Mouse (Mus musculus): ENCODE results near the gene Apom.
A peak's percentile ranks its signal among the peaks of the same experiment; 100 is the strongest.

Apom gene

DNA sequence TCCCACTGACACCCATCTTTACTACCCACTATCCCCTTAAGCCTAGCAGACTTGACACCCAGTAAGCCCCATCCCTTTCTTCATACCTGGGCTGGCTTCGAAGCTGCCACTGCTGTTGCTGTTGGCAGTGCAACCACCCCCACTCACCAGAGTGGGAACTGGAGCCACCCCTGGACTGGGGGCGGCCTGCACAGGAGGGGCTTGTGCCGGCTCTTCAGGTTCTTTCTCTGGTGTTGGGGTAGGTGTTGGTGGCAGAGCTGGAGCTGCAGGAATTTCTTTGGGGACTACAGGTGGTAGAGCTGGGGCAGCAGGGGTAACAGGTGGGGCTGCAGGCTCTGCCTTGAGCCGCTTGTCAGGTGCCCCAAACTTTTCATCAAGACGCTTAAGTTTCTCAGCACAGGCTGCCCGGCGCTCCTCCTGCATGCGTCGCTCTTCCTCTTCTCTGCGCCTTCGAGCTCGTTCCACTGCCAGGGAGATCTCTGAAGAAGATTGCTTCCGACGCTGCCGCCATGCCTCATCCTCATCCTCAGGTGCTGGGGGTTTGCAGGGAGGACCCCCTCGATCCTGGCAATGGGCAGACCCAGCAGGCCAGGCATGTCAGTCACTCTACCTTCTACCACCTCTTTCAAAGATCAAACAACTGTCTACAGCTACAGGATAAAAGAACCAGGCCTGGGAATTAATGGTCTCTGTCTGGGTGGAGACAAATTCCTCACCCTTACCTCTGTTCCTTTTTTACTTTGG lies 27.2 kb upstream of the Apom start:
- no peak for DNase-seq (ENCODE audit: low spot score in 2 of 2)

DNA sequence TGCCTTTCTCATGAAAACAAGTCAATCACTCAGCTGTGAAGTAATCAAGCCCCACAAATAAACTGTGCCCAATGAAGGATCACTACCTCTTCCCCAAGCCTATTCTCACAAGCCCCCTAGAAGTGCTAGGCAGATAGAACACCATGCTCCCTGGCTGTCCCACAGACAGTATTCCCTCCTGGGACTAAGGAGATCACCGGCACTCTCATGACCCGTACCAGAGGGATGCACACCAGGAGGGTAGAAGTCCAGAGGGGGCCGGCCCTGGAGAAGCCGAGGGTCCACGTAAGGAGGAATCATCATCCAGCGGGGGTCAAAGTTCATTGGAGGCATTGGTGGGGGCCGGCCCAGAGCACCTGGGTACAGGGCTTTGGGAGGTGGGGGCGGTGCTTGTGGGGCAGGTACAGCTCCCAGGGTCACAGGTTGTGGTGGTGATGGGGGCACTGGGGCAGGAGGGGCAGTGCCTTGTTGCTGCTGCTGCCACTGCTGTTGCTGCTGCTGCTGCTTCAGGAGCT lies 25.9 kb upstream of the Apom start:
- no peak for DNase-seq (ENCODE audit: low spot score in 2 of 2)

DNA sequence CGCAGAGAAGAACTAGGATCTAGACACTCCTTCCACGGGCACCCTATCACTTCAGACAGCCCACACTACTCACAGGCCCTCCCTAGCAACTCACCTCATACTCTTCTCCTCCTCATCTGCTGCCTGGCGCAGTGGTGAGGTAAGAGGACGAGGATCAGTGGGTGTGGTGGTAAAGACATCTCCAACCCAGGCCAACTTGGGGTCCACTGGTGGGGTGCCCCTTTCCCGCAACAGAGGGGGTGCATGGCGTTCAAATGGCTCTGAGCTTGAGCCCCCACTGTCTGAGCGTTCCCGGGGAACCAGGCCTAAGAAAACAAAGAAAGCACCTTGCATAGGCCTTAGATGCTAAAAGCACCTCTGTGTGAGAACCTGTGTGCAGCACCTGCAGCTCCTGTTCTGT lies 25.4 kb upstream of the Apom start:
- DNase-seq (ENCODE audit: low spot score in 2 of 2) = no peak

DNA sequence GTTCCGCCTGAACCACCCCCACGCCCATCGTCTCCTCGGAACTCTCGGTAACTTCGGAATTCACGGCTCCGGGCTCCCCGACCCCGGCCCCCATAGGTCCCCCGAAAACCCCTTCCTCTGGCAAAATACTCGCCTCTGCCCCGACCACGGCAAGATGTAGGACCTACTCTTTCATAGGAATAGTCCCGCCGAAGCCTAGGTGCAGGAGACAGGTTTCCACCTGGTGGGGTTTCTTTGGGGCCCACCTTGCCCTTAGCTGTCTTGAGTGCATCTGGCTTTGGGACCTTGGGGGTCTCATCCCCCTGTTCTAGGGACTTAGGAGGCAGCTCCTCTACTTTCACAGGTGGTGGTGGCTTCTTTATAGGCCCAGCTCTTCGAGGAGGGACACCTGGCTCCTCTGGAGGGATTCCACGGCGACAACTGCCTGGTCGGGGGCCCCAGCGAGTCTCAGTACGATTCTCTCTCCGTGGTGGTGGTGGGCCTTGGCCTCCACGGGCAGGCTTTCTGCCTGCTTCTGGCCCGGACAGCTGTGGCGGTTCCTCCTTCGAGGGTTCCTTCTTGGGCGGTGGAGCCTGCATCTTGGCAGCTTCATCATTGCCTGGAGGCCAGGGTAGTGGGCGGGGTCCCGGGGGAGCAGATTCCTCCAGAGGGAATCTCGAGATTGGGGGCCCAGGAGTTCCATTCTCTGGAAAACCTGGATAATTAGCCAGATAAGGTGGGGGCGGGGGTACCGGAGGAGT lies 24.8 kb upstream of the Apom start:
- DNase-seq (ENCODE audit: low spot score in 2 of 2) = no peak

DNA sequence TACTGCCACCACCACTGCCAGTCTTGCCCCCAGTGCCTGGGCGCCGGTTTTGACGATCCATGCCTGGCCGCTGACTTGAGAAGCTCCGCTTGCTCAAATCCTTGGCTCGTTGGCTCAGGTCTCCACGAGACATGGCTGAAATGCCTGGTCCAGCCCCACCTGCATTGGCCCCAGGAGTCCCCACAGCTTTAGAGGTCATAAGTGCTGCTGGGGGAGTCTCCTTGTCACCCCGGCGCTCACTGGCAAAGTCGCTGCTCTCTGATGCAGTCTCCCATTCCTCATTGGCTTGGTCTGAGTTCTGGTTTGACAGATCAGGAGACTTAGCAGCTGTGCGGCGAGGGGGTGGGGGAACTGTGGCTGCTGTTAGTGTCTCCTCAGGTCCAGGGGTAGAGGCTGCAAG lies 23.6 kb upstream of the Apom start:
- DNase-seq (ENCODE audit: low spot score in 2 of 2) = no peak

- no peak for DNase-seq (ENCODE audit: low spot score in 2 of 2)
Measured at GRCm38 (mm10) chr17:35154616-35155015, 22.8 kb upstream of the Apom start.

DNA sequence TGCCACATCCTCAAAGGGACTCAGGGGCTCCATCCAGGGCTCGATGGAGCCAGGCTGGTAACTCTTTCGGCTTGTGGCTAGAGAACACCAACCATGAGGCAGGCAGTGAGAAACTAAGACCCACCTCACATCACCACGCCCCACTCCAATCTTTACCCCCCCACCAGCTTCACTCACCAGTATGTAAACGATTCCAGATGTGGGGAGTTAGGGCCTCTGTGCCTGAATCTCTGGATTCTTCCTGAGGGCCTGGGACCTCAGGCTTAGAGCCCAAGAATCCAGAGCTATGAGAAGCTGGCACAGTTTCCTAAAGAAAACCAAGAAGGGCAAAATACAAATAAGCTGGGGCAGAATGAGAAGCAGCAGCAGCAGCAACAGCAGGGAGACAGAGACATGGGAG lies 22.1 kb upstream of the Apom start:
- no peak for DNase-seq (ENCODE audit: low spot score in 2 of 2)

DNA sequence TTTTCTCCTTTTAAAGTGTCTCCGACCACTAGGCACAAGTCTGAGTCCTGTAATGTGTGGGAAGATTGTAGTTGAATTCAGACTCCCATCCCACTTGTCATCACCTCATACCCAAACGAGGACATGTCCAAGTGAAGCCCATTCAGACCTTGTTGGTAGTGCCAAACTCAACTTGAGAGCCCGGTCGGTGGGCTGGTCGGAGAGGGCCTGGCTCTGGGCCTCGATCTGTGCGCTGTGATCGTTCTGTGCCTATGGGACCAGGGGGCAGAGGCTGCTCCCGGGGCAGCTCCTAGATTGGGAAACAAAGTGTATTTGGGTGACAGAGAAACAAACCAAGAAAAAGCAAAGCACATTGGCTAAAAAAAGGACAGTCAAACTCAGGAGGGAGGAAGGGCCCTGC lies 21.2 kb upstream of the Apom start:
- no peak for DNase-seq (ENCODE audit: low spot score in 2 of 2)

GRCm38 (mm10) chr17:35152121-35152520 lies 20.3 kb upstream of the Apom start:
- no peak for DNase-seq (ENCODE audit: low spot score in 2 of 2)

- no peak for DNase-seq (ENCODE audit: low spot score in 2 of 2)
Measured at GRCm38 (mm10) chr17:35147922-35148639, 16.2 kb upstream of the Apom start.

GRCm38 (mm10) chr17:35147348-35147747 lies 15.5 kb upstream of the Apom start:
- DNase-seq (ENCODE audit: low spot score in 2 of 2) = no peak

DNA sequence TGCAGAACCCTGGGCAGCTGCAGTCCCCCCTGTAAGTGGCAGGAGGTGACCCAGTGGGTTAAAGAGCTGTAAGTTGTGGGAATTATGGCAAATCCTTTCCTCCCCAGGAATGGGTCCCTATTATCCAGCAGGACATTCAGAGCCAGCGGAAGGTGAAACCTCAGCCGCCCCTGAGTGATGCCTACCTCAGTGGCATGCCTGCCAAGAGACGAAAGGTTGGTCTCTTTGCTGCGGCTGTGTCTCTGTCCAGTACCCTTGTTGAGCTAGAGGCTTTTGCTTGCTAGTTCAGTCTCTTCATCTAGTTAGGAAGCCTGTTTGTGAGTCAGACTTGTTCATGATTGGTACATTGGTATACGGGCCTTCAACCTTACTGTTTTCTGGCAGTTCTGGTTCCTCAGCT lies 14.3 kb upstream of the Apom start:
- DNase-seq (ENCODE audit: low spot score in 2 of 2) = no peak

GRCm38 (mm10) chr17:35141971-35142370 lies 10.1 kb upstream of the Apom start:
- DNase-seq (ENCODE audit: low spot score in 2 of 2) = no peak

DNA sequence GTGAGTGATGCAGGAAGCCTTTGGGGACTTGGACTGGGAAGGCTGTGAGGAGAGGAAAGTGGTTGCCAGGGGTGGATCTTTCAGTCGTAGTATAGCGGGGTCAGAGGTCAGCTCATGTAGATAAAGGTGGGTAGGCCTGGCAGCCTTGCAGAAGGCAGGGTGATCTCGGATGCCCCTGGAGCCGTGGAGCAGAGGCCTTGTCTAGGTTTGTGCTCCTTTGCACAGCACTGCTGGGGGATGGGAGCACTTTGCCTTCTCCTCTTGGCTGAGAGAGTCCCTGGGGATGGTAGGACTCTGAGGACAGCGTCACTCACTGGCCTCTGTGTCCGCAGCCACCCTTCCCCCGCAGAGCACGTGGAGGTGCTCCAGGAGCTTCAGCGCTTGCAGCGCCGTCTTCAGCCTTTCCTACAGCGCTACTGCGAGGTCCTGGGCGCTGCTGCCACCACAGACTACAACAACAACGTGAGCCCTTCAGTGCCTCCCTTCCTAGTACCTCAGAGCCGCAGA lies 8.7 kb upstream of the Apom start:
- no peak for DNase-seq (ENCODE audit: low spot score in 2 of 2)

- no peak for DNase-seq (ENCODE audit: low spot score in 2 of 2)
Measured at GRCm38 (mm10) chr17:35139269-35139668, 7.4 kb upstream of the Apom start.

DNA sequence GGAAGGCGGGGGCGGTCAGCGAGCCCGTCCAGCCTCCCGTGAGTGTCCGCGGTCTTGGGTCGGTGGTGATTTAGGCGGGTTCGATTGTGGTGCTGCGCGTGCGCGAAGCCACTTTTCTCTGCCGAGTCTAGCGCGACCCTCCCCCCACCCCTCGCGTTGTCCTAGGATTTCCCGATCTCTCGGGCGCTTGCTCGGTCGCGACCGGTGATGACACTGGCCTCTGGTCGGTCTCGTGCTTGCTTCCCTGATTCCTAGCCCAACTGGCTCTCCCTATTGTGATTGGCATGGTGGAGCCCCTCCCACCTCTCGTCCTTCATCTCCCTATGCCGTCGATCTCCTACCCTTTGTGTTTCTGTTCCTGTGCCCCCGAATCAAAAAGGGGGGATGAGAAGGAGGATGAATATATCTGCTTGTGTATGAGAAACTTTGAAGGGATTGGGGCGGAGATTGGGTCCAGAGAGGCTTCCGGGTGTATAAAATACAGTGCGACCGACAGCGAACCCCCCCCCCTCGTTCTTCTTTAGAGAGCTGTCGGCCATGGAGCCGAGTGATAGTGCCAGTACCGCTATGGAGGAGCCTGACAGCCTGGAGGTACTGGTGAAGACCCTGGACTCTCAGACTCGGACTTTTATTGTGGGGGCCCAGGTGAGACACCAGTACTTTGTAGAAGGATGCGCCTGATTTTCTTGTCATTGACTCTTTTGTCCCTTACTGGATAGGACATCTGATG lies 3.9 kb upstream of the Apom start:
- DNase-seq (ENCODE audit: low spot score in 2 of 2) = no peak

GRCm38 (mm10) chr17:35134801-35135590 lies 3.1 kb upstream of the Apom start, which contains the start of gene Bag6:
Gene Bag6 (plus strand): TSS chr17:35135178.
- peak; percentile 96 to 97 for DNase-seq (ENCODE audit: low spot score in 2 of 2)

- no peak for DNase-seq (ENCODE audit: low spot score in 2 of 2)
Measured at GRCm38 (mm10) chr17:35133517-35133916, 1.7 kb upstream of the Apom start.

DNA sequence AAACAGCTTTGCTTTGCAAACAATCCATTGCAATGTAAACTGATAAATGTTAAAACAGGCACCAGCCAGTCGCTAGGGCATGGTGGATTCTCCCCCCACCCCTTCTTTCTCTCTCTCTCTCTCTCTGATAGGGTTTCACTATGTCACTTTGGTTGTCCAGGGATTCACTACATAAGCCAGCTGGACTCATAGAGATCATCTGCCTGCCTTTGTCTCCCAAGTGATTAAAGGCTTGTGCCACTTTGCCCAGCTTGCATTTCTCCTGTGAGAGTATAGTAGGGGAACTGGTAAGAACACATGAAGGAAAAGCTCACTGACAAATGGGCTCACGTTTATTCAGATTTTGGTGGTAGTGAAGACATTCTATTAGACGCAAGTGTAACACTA lies 317 bp upstream of the Apom start:
- no peak for DNase-seq (ENCODE audit: low spot score in 2 of 2)

DNA sequence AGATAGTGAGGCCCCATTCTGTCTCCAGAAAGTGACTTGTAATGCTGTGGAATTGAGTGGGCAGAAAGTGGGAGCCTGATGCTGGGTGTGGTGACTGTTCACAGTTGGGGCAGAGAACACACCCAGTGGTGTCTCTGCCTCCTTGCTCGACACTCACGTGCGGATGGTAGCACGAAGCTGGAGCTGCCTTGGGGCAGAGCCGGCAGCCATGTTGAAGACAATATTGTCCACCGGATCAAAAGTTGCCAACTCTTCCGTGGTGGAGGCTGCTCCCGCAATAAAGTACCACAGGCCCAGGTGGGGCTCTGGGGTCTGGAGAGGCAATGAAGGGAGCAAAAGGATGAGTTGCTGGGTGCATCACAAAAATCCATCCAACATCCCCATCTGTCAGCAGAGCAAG lies 812 bp downstream of the Apom start:
- DNase-seq (ENCODE audit: low spot score in 2 of 2) = no peak

DNA sequence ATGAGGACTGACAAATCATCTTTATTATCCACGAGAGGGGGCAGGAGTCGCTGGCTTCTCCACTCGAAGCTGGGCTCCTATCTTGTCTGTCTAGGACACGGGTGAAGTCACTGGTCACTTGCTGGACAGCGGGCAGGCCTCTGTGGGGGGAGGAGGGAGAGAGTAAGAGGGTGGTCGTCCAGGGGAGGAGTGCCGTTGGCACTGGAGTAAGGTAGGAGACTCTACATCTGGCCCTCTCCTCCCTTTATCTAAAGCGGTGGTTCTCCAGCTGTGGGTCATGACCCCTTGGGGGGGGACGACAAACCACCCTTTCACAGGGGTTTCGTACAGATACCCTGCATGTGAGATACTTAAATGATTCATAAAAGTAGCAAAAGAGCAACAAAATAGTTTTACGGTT lies 2.9 kb downstream of the Apom start:
- DNase-seq (ENCODE audit: low spot score in 2 of 2) = no peak

Measured in frontal cortex, postnatal 36 days (tissue).